Mouse (Mus musculus) left cerebral cortex, adult 8-10 months (tissue): ENCODE data around the gene Casz1. TPM values are rescaled to one million over a fixed set of nuclear protein-coding genes. Genes with fewer than 3 reads are reported as not detected.
A peak's percentile ranks its signal among the peaks of the same experiment; 100 is the strongest.

ENCODE experiments used
- DNase-seq, 2 experiments: peaks; one replicate each; pipeline ENCODE4 v3.0.0; 2022; ENCODE audit warnings: low spot score in 2 of 2
- total RNA-seq, 4 experiments: library from RNA; stranded (reverse); gene quantifications; 2 replicates each; pipeline ENCODE4 v1.2.4; 2022

Gene Casz1
- total RNA-seq, 4 experiments from 2014 or later = 1.2 to 2.4 (median 1.7) TPM

DNA sequence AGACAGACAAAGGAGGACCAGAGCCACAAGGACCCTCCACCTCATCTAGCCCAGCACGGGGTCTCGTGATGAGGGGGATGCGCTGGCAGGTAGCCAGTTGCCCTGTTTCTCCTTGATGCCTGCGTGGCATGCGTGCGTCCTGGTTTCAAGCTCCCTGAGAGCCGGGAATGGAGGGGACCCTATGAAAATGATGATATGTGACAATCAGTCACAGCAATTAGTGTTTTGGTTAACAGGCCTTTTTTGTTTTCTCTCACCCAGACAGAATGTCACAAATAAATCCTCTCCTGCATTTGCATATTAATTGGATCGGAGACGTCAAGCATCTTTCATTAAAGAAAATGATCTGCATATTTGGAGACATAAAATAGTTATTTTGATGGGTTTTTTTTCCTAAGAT is 71.9 kb downstream of the Casz1 start:
- no peak for DNase-seq

DNA sequence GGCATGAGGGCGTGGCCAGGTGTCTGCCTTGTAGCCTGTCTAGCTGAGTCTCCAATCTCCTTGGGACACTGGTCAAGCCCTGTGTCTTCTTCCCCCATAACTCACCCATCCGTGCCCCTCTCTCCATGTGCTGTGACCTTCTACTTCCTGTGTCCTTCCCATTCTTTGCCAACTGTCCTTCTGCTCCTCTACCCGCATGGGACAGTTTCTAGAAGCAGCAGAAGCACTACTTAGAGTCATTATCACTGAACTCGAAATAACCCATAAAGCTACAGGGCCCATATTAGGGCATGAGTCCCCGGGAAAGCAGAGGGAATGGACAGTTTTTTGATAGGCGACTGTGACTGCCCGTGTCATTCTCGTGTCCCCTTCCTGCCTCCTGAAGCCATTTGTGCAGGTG is 72.6 kb downstream of the Casz1 start:
- no peak for DNase-seq

DNA sequence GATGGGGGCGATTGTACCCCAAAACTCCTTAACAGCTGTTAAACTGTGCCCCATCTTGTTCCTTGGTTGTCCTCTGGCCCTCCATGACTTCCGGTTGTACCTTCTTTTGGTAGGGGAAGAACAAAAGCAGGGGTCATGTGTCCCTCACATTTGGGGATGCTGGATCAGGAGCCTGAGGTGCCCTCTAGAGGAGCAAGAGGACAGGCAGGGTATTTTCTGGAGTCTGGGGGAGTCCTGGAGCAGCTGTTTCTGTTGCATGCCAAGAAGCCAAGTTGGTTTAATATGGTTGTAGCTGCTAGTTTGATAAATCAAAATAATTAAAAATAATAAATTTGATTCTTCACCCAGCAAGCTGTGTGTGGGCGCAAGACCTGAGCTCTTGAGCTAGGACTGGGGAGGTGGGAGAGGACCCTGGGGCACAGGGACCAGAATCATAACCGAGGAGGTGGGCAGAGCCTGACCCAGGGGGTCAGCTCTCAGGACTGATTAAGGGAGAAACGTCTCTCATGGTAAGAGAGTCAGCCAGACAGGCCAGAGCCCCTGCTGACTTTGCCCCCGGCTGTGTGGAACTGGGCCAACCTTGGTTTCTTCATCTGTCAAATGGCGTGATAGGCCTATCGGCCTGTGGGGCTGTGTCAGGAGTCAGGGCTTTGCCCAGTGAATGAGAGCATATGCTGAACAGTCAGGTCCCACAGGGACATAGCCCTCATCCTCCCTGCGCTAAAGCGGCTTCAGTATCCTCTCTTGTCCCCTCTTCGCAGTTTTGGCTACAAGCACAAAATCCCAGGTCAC is 74.2 kb downstream of the Casz1 start:
- no peak for DNase-seq

DNA sequence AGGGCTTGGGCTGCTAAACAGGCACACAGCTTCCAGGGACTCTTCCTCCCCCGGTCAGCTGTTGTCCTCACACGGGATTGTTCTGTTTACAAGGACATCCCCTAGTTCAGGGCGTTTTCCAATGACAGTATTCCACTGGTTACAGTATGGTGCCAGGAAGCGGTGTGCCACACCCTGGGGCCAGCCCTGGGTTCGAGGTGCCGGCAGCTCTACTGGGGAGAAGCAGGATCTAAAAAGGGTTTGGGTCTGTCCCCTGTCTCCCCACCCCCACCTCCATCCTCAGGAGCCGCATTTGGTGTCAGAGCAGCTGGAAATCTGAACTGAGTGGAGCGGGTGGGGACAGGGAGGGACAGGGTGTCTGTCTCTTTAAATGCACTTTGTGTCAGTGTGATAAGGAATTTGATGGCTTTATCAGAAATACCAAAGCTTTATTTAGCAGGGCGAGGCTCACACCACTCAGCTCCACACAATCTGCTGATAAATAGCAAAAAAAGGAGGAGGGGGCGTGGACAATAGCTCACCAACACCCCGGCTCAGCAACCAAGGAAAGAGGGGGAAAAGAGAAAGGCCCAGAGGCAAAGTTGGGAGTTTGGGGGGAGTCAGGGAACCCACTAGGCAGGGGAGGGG is 74.9 kb downstream of the Casz1 start:
- DNase-seq = no peak

DNA sequence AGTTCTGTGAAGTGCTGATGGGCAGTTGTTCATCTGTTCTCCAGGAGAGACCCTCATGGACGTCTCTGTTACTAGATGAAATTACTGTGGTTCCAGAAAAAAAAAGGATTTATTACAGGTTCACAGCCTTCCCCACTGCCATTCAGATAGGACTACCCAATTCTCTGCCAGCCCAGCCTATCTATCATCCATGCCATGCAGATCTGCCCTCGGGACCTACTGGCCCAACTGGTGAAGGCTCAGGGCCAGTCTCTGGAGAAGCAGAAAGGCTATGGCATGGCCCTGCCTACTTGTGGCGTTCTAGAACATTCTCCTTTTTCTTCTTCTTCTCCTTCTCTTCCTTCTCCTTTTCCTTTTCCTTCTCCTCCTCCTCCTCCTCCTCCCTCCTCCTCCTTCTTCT is 75.4 kb downstream of the Casz1 start:
- no peak for DNase-seq

DNA sequence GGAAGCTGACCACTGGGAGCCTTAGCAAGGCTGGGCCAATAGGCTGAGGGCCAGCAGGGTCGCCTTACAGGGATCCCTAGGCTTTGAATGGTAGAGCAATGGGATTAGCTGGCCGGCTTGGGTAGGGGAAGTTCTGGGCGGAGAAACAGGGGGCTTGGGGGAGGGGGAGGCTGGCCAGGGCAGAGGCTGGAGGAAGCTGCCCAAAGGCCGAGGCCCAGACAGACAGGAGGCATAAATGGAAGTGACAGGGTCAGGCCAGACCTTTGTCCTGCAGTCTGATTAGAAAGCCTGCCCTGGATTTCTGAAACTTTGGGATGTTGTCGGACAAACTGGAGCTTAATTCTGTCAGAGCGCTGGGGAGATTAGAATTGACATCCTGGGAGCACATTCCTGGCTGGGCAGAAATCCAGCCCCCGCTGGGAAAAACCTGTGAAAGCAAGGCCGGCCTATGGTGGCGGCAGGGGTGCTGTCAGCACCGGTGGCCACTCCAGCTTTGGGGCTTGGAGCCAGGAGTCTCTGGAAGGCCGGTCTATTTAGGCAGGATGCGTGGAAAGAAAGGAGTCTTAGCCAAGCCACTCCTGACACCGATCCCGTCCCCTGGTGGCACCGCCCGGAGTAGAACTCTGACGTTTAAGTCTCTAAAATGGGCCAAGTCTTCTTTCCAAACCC is 76.9 kb downstream of the Casz1 start:
- DNase-seq = no peak

DNA sequence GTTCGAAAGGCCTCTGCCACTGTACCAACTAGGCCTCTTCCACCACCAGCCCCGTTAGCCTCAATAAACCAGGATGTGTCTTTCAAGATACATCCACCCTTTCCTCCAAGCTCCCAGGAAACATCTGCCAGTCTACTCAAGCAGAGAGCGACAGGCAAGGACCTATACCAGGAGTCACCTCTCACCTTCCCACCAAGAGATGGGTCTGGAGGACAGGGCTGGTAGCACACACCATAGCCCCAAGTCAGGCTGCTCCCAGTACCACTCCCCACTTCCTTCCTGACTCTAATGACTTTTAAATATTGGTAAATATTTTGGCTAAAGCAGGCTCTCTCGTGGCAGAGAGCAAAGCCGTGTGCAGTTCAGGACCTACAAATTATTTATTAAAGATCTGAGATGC is 77.6 kb downstream of the Casz1 start:
- no peak for DNase-seq

DNA sequence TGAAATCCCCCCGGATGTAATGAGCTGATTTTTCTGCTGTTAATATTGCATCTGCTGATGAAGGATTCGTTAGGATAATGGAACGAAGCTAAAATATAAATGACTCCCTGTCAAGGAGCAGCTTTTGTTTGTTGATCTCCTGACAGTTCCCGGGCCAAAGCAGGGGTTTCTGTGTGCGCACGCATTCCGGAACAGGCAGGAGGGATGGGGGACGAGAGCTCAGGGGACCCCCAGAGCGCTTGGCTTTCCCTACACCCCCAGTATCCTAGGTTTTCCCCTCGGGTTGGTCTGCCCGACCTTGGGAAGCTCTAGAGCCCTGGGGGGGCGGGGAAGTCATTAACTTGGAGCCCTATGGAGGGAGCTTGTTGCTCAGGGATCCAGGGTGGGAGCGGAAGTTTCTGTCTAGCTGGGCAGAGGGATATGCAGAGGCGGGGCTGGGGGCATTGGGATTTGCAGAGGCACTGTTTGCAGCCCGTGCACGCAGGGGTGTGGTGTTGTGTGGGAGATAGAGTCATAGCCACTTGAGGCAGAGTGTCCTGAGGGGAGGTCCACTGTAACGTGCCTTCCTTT is 78.2 kb downstream of the Casz1 start:
- no peak for DNase-seq

DNA sequence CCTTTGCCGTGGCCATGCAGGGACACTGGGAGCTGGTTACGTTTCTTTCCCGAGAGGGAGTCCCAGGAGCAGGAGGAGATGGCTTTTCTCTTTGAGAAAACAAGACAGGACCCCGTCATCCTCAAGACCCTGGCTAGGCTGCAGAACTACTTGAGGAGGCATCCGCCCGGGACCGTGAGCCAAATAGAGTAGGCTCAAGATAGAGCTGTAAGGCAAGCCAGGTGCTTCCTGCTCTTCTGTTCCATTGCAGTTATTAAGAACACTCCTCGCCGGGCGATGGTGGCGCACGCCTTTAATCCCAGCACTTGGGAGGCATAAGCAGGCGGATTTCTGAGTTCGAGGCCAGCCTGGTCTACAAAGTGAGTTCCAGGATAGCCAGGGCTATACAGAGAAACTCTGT is 80.4 kb downstream of the Casz1 start:
- no peak for DNase-seq

DNA sequence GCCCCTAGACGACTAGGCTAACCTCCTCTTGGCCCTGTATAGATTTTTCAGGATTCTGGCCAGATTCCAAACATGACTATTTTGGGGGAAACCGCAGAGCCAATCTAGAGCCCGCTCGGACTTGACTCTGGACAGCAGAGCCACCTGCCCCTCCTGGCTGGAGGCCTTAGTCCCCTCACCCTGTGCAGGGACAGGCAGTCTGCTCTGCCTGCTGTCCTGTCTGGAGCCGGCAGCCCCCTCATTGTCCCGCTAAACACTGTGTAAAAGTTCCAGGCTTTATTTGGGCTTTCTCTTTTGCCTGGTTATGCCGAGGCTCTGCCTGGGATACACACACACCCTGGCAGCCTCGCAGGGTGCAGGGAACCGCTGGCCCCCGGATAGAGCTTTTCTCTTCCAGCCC is 81.2 kb downstream of the Casz1 start:
- no peak for DNase-seq

DNA sequence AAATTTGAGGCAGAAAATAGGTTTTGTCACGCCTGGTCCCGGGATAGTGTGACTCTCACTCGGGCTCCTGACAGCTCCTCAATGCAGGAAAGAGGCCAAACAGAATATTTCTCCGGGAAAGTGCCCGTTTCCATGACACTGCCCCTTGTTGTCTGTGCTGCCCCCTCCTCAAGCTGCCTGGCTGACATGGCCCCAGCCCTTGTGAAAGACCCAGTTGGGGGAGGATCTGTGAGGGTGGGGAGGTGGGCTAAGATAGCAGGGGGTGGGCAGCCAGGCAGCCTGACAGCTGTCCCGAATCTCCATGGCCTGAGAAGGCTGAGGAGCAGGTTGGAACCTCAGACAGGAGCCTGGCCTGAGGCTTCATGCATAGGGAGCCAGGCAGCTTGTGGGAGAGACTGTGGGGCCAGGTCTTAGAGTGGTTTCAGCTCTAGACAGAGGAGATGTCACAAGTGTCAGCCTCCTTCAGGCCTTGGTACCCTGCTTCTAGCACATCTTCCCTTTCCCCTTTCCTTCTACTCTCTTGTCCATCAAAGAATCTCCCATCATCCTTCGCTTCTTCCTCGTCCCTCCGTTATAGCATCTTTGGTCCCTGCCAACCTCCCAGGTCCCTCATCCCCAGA is 81.8 kb downstream of the Casz1 start:
- no peak for DNase-seq

DNA sequence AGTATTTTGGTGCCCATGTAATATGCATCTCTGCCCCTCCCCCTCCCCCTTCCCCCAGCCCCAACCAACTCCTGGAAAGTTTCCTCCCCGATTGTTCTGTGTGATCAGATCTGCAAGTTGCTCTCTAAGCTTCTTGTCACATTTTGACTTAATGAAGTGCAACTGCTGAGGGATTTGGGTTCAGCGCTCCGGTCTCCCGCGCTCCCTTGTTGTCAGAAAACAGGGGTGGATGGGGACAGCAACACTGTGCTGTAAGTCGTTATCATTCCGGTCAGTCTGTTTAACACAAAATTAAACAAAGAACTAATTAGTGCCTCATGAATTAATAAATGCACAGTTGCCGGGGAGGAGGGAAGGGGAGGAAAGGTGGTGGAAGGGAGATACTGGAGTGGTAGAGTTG is 84.0 kb downstream of the Casz1 start:
- no peak for DNase-seq

DNA sequence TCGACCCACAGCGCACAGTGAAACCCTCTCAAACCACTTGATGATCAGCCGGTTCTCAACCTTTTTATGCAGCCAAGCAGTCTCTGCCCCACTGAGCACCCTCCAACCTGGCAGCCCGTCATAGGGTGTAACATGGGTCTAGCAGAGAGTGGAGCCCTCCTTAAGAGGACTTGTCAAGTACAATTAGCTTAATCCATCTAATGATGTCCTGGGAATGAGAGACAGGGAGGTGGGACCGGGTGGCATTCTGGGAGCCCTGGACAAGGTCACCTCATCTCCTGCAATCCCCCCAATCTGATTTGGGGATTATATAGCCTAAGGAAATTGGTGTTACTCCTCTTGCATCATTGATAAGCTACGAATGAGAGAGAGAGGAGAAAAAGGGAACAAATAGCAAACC is 84.8 kb downstream of the Casz1 start:
- DNase-seq = no peak

DNA sequence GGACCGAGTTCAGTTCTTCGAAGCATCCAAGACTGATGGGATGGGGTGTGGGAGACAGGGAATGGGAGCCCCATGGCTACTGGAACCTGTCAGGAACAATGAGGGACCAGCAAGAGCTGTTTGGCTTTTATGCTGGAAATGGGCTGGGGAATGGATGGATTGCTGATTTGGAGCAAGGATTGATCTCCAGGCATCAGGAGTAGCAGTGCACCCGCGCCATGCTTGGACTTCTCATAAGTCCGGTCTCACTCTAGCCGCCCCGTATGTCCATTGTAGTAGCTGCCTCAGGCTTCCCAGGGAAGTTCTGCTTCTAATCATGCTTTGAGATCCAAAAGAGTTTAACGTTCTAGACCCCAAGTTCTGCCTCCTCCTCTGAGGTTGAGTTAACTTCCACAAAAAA is 86.2 kb downstream of the Casz1 start:
- DNase-seq = no peak

DNA sequence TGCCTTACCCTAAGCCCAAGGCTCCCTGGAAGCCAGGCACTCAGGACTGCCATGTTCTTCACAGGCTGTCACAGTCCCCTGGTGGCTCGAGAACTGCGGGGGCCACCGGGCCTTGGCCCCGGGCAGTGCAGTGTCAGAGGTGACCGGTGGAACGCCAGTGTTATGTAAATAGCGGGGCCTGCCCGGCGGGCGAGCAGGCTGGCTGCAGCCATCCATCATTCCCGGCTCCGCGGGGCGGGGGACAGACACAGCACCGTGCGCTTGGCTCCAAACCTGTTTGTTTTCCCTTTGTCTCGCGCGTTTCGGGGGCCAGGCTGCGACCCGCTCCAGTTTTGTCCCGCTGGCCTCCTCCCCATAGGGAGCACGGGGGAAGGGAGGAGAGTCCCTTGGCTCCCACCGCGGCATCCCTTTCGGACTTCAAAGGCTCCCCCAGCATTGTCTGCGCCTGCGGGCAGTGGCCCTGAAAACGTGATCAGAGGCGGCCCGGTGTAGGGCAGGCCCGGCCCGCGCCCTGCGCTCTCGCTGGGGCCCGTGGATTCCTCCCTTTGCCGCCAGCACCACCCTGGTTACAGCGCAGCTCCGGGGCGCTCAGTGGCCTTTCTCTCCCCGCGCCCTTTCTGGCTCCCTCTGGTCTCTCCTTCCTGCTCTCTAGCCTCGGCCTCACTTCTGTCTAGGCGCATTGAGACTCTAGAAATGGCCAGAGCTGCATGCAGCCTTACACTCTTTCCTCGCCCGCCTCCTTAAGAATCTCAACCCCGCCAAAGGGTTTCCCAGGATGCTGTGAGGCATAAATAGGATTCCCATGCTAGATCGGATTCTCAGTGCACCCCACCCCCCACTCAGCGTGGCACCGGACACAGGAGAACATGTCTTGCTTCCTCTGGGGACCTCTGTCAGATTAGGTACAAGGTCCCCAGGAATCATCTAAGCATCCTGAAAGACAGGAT is 86.9 kb downstream of the Casz1 start:
- no peak for DNase-seq

DNA sequence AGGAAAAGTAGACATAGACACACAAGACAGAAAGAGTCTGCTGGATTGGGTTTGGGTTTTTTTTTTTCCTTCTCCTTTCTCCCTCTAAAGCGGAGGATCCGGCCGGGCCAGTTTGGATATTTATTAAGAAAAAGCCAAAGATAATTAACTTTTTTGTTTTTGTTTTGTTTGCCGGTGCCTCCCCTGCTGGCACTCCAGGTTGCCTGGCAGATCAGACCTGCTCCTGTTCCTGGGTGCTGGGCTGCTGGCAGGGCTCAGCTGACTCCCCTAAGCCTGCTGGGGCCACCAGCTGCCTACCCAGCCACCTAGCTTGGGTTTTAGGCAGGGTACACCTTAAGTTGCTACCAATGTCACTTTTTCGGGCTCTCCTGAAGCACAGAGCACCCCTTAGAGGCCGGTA is 91.9 kb downstream of the Casz1 start:
- no peak for DNase-seq

DNA sequence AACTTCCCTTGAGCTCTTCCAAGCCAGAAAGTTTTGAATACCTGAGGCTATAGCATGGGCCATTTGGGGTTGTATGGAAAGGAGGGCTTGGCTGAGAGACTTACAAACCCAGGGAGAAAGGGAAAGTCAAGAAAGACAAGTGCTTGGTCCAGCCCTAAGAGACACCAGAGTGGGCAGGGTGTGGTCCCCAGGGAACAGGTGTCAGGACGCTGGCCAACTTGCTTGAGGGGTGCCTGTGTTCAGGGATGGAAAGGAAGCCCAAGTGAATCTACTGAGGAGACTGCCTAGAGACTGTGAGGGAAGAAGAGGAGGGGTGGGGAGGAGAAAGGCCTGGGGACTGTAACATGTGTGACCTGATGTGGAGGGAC is 95.7 kb downstream of the Casz1 start:
- no peak for DNase-seq

DNA sequence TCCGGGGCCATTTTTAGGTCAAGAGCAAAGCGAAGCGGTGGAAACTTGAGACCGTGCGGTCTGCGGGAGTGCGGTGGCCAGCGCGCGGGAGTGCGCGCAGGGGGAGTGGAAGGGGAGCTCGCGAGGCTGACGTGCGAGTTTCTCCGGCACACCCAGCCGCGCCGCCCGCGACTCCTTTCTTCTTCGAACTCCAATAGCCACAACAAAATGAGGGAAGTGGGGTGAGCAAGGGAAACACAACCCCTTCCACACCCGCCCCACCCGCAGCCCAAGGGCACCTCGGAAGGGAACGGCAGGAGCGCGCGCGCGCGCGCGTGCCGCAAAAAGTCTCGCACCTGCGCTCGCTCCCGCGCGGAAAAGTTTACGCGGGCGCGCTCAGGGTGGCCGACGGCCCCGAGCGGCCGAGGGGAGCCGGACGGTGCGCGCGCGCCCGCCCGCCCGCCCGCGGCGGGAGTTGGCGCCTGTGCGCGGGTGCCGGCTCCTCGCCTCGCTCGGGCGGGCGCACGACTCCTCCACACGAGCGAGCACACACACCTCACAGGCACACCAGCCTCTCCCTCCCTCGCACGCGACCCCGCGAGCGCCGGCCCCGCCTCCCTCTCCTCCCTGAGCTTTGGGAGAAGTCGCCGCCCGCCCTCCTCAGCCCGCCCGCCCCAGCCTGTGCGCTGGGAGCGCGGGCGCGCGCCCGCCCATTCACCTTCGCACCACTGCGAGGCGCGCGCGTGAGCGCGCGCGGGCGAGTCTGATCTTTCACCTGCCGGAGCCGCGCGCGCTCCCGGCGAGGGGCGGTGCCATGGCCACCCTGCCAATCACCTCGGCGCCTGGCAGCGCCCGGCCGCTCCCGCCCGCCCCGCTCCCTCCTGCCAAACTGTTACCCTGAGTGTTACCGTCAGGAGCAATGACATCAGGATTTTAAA is 96.3 kb downstream of the Casz1 start:
- peak in 1 of 2 experiments; percentile 31 for DNase-seq

DNA sequence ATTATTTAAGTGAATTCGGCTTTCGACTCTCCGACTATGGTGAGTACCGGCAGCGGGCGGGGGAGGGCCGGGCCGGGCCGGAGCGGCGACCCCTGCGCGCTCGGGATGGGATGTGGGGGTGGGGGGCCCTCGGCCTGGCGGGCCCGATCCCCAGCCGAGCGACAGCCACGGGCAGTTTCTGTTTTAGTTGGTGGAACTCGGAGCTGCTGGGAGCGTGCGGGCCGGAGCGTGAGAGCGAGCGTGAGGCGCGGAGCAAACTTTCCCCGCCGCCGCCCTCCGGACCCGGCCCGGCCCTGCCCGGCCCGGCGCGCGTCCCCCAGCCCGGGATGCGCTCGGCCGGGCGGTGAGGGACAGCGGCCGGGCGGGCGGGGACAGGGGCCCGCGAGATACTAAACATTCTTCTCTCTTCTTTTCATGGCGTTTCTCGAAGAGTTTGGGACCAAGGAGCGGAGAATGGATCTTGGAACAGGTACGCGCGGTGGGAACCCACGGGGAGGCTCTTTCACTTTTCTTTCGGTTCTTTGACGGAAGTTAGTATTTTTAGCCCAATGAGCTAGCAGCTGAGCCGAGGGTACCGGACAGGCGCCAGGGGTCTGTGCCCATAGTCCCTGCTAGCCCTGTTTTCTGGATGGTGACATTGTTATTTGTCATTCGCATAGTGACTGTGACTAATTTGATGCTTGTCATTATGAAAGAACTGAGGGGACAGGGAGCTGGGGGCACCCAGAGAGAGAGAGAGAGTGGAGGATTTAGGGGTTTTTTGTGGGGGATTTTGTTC is 97.2 kb downstream of the Casz1 start:
- DNase-seq = no peak
